Mouse (Mus musculus): ENCODE data around the gene Cnp.

Gene Cnp

GRCm38 (mm10) chr11:100622714-100623113, 48.0 kb downstream of the Cnp start:
- peak; percentile 97 for DNase-seq (ENCODE audit: low read depth)

GRCm38 (mm10) chr11:100623867-100624266, 49.2 kb downstream of the Cnp start:
- peak; percentile 91 for DNase-seq (ENCODE audit: low read depth)

GRCm38 (mm10) chr11:100625754-100626700, 51.3 kb downstream of the Cnp start:
- DNase-seq (ENCODE audit: low read depth) = no peak

- DNase-seq (ENCODE audit: low read depth) = peak; percentile 92
Measured at GRCm38 (mm10) chr11:100626701-100627195, 52.0 kb downstream of the Cnp start.

- no peak for DNase-seq (ENCODE audit: low read depth)
Measured at GRCm38 (mm10) chr11:100628056-100628455, 53.4 kb downstream of the Cnp start.

- no peak for DNase-seq (ENCODE audit: low read depth)
Measured at GRCm38 (mm10) chr11:100628862-100629352, 54.2 kb downstream of the Cnp start.

GRCm38 (mm10) chr11:100634530-100634929, 59.8 kb downstream of the Cnp start:
- DNase-seq (ENCODE audit: low read depth) = no peak

GRCm38 (mm10) chr11:100640159-100640906, 65.6 kb downstream of the Cnp start:
- DNase-seq (ENCODE audit: low read depth) = no peak

All from 416B (cell line).